Mouse (Mus musculus) c-Kit-positive CD71-positive TER-119-negative erythroid progenitor cells, embryonic 14.5 days (primary cell): ENCODE results near the gene Pnrc2.
A peak's percentile ranks its signal among the peaks of the same experiment; 100 is the strongest.

Experiments used
- DNase-seq: peaks from one replicate; pipeline ENCODE4 v3.0.0-alpha.2; 2013; ENCODE audit warnings: low read depth

Gene Pnrc2

GRCm38 (mm10) chr4:135891539-135891938, 17.9 kb upstream of the Pnrc2 start:
- DNase-seq = no peak

- DNase-seq = no peak
These were observed 16.2 kb upstream of the Pnrc2 start for GRCm38 (mm10) chr4:135889884-135890283.

- DNase-seq = no peak
These were observed 15.7 kb upstream of the Pnrc2 start for GRCm38 (mm10) chr4:135889146-135889883.

GRCm38 (mm10) chr4:135888448-135889057, 14.9 kb upstream of the Pnrc2 start:
- DNase-seq = no peak

GRCm38 (mm10) chr4:135886184-135886583, 12.5 kb upstream of the Pnrc2 start:
- DNase-seq = no peak

GRCm38 (mm10) chr4:135885676-135886075, 12.0 kb upstream of the Pnrc2 start:
- no peak for DNase-seq

- DNase-seq = no peak
These were observed 10.9 kb upstream of the Pnrc2 start for GRCm38 (mm10) chr4:135884531-135884930.

- no peak for DNase-seq
These were observed 10.3 kb upstream of the Pnrc2 start for GRCm38 (mm10) chr4:135883881-135884516.

- no peak for DNase-seq
These were observed 9.8 kb upstream of the Pnrc2 start for GRCm38 (mm10) chr4:135883401-135883851.

GRCm38 (mm10) chr4:135882023-135882422, 8.4 kb upstream of the Pnrc2 start:
- DNase-seq = no peak

GRCm38 (mm10) chr4:135880576-135880975, 6.9 kb upstream of the Pnrc2 start:
- no peak for DNase-seq

- no peak for DNase-seq
These were observed 6.4 kb upstream of the Pnrc2 start for GRCm38 (mm10) chr4:135880018-135880417.

- no peak for DNase-seq
These were observed 5.4 kb upstream of the Pnrc2 start for GRCm38 (mm10) chr4:135879021-135879420.

- no peak for DNase-seq
These were observed 4.1 kb upstream of the Pnrc2 start for GRCm38 (mm10) chr4:135877742-135878141.

GRCm38 (mm10) chr4:135876583-135877020, 3.0 kb upstream of the Pnrc2 start:
- no peak for DNase-seq

- DNase-seq = peak; percentile 60
These were observed 2.4 kb upstream of the Pnrc2 start for GRCm38 (mm10) chr4:135875991-135876582.

GRCm38 (mm10) chr4:135875546-135875945, 1.9 kb upstream of the Pnrc2 start:
- no peak for DNase-seq

- no peak for DNase-seq
These were observed 1.2 kb upstream of the Pnrc2 start for GRCm38 (mm10) chr4:135874564-135875535.

- no peak for DNase-seq
These were observed 860 bp downstream of the Pnrc2 start for GRCm38 (mm10) chr4:135872589-135873391.

- DNase-seq = no peak
These were observed 1.6 kb downstream of the Pnrc2 start for GRCm38 (mm10) chr4:135872015-135872414.
